Mouse (Mus musculus): ENCODE measurements around the gene Btbd18. TPM values are rescaled to one million over a fixed set of nuclear protein-coding genes. Genes with fewer than 3 reads are reported as not detected.
"Not testable (repeated sequence)": the region's sequence is repeated elsewhere in the genome, so short reads cannot be mapped to it uniquely, and the experiment has no call there.

The Btbd18 gene
- total RNA-seq, 2 experiments from 2014 or later, result not detected

- no peak for DNase-seq (ENCODE audit: extremely low spot score in 1 of 2, low spot score in 2 of 2)
- intact Hi-C loops (cut with DNase I), result no loop called here
Measured at GRCm38 (mm10) chr2:84638428-84639220, 20.3 kb upstream of the Btbd18 start.

GRCm38 (mm10) chr2:84640833-84641232 is 18.0 kb upstream of the Btbd18 start:
- no peak for DNase-seq (ENCODE audit: extremely low spot score in 1 of 2, low spot score in 2 of 2)
- intact Hi-C loops (cut with DNase I), result no loop called here

DNA sequence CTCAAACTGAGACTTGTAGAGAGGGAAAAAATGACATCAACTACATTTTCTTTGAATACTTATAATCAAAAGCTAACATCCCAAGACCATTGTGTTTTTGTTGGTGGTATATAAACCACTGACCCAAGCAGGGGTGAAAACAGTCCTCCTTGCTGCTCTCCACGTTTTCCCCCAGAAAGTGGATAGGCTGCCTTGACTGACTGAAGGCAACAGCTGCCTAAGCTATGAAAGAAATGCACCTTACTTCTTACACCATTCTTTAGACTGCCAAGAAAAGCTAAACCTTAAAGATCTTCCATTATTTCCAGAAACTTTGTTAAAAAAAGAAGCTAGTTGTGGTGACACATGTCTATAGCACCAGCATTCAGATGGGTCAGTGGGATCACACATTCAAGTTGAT is 12.7 kb upstream of the Btbd18 start:
- no peak for DNase-seq (ENCODE audit: extremely low spot score in 1 of 2, low spot score in 2 of 2)
- intact Hi-C loops (cut with DNase I), result no loop called here

GRCm38 (mm10) chr2:84647051-84647568 is 11.8 kb upstream of the Btbd18 start:
- intact Hi-C loops (cut with DNase I), result no loop called here
- no peak for DNase-seq (ENCODE audit: extremely low spot score in 1 of 2, low spot score in 2 of 2)

GRCm38 (mm10) chr2:84648369-84648768 is 10.5 kb upstream of the Btbd18 start:
- DNase-seq (ENCODE audit: extremely low spot score in 1 of 2, low spot score in 2 of 2), result no peak
- intact Hi-C loops (cut with DNase I), result no loop called here

DNA sequence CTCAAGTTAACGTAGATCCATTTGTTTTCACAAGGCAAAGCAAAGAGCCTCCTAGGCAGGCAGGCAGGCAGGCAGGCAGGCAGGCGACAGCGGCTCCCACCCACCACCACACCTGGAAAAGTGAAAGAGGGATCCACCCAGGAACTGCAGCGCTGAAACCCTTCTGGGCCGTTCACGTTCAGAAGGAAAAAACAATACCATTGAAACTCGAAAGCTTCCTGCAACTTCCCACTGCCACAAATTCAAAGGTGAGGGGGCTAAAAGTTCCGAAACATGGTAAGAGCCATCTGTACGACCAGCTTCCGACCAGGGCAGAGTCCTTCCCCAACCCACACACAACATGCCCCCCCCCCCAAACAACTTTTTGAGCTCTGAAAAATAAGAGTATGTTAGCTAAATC is 9.2 kb upstream of the Btbd18 start:
- DNase-seq (ENCODE audit: extremely low spot score in 1 of 2, low spot score in 2 of 2), result no peak

GRCm38 (mm10) chr2:84650464-84651195 is 8.2 kb upstream of the Btbd18 start, which contains the start of gene Ctnnd1:
Ctnnd1 (minus strand) TSS chr2:84650765.
- DNase-seq (ENCODE audit: extremely low spot score in 1 of 2, low spot score in 2 of 2), result peak; percentile 89 to 92
- intact Hi-C loops (cut with DNase I), result no loop called here

More for the DNA sequence above, 9.2 kb upstream of the Btbd18 start:
- intact Hi-C loops (cut with DNase I), result no loop called here

GRCm38 (mm10) chr2:84653354-84653753 is 5.5 kb upstream of the Btbd18 start:
- no peak for DNase-seq (ENCODE audit: extremely low spot score in 1 of 2, low spot score in 2 of 2)
- intact Hi-C loops (cut with DNase I), result no loop called here

DNA sequence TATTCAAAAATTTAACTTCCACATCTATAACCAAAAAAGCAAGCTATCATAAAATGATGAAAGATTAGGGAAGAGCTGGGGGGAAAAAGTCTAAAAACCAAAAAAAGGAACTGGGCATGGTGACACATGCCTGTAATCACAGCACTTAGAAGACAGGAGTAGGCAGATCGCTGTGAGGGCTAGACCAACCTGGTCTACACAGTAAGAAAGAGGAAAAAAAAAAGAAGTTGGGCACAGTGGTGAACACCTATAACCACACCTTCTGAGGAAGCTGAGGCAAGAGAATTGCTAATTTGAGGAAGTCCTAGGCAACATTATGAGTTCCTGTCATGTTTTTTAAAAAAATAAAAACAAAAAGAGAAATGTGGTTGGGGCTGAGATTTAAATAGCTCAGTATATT is 3.0 kb upstream of the Btbd18 start:
- no peak for DNase-seq (ENCODE audit: extremely low spot score in 1 of 2, low spot score in 2 of 2)
- intact Hi-C loops (cut with DNase I), result loop anchor here (5.0 kb wide), 1 partner anchor 39 kb away; no protein-coding TSS in a partner anchor

DNA sequence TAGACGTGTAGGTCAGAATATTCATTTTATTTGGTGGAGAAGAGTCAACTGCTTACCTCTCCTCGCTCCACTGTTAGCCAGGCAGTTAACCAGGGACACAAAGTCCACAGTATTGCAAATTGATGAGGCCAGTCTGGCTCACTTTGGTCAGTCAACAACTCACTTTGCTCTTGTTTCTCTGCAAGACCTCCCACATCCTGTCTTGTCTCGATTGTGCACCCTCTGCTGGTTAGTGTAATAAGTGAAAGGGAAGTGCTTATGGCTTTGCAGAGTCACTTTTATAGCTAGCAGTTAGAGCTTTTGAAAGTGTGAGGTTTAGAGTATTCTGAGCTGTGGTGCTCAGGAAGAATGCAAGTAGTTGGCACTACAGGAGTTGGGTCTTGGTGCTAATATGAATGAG is 1.4 kb downstream of the Btbd18 start:
- DNase-seq (ENCODE audit: extremely low spot score in 1 of 2, low spot score in 2 of 2), result peak; percentile 36 to 49

GRCm38 (mm10) chr2:84662866-84663265 is 4.0 kb downstream of the Btbd18 start:
- peak in 1 of 2 experiments; percentile 44 for DNase-seq (ENCODE audit: extremely low spot score in 1 of 2, low spot score in 2 of 2)
- intact Hi-C loops (cut with DNase I), result loop anchor here (5.0 kb wide), 1 partner anchor 206 kb away; no protein-coding TSS in a partner anchor

More for the DNA sequence above, 1.4 kb downstream of the Btbd18 start:
- intact Hi-C loops (cut with DNase I), result loop anchor here (5.0 kb wide), 1 partner anchor 203 kb away; no protein-coding TSS in a partner anchor

- DNase-seq (ENCODE audit: extremely low spot score in 1 of 2, low spot score in 2 of 2), result no peak
- intact Hi-C loops (cut with DNase I), result no loop called here
Measured at GRCm38 (mm10) chr2:84666081-84666480, 7.2 kb downstream of the Btbd18 start.

GRCm38 (mm10) chr2:84669828-84670568 is 11.1 kb downstream of the Btbd18 start:
- DNase-seq (ENCODE audit: extremely low spot score in 1 of 2, low spot score in 2 of 2), result no peak
- intact Hi-C loops (cut with DNase I), result no loop called here

GRCm38 (mm10) chr2:84670569-84670933 is 11.7 kb downstream of the Btbd18 start, which contains the start of gene Selenoh:
Selenoh (minus strand) TSS chr2:84670770.
- peak; percentile 88 to 93 for DNase-seq (ENCODE audit: extremely low spot score in 1 of 2, low spot score in 2 of 2)
- intact Hi-C loops (cut with DNase I), result no loop called here

- intact Hi-C loops (cut with DNase I); DNase-seq (ENCODE audit: extremely low spot score in 1 of 2, low spot score in 2 of 2): not testable (repeated sequence)
Measured at GRCm38 (mm10) chr2:84671535-84671934, 12.7 kb downstream of the Btbd18 start.

DNA sequence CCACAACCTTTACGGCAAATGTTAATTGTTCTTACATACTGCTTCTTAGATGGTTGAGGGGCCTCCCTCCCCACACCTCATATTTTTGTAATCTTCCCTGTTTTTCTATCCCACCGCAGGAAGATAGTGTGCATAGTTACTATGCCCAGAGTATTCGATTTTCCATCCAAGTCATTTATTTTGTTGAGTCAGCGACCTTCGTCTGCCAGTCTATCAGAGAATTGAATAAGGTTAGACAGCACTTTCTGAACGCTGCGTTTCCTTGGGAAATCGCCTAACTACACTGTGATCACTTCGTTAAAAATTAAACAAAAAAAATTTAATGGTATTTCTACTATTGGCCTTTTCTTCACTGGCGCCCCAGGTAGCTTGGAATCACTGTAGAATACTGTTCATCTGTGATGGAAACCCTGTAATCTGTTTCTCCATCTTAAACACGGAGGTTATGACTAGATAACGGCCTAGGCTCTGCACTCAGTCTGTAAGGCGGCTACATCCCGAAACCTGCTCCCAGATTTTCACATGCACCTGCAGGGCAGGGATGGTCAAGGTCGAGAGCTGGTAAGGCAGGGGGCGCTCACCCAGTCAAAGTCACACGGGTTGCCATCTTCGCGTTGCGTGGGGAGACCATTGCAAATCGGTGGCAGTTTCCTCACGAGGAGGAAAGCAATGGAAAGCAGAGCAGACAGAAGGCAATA is 18.5 kb downstream of the Btbd18 start:
- intact Hi-C loops (cut with DNase I), result no loop called here
- no peak for DNase-seq (ENCODE audit: extremely low spot score in 1 of 2, low spot score in 2 of 2)

- intact Hi-C loops (cut with DNase I), result no loop called here
- DNase-seq (ENCODE audit: extremely low spot score in 1 of 2, low spot score in 2 of 2), result peak; percentile 94 to 98
Measured at GRCm38 (mm10) chr2:84677968-84678880, 19.3 kb downstream of the Btbd18 start, which contains the start of the genes Gm28635 and Med19. Gm28635 (minus strand) TSS chr2:84678041. Med19 (plus strand) TSS chr2:84678402.
